Mouse (Mus musculus) myocyte (in vitro differentiated cells): Measurements from ENCODE around the gene Ftl1-ps1. TPM values are rescaled to one million over a fixed set of nuclear protein-coding genes. Genes with fewer than 3 reads are reported as not detected.
A peak's percentile ranks its signal among the peaks of the same experiment; 100 is the strongest.

Experiments
- H3K27me3 ChIP-seq: one replicate; pipeline ENCODE4 v1.6.1; 2011; ENCODE audit not compliant: control insufficient read depth, insufficient read depth, insufficient read length
- H3K36me3 ChIP-seq: one replicate; pipeline ENCODE4 v1.6.1; 2011; ENCODE audit not compliant: control insufficient read depth, insufficient read depth
- H3K4me2 ChIP-seq: one replicate; pipeline ENCODE4 v1.6.1; 2011; ENCODE audit warnings: low read depth, control low read depth
- H3K4me3 ChIP-seq: one replicate; pipeline ENCODE4 v1.5.1; 2011; ENCODE audit warnings: mild to moderate bottlenecking, control low read depth, moderate library complexity
- H3K79me2 ChIP-seq: one replicate; pipeline ENCODE4 v1.6.1; 2011; ENCODE audit not compliant: control insufficient read depth, insufficient read depth
- H3ac ChIP-seq: one replicate; pipeline ENCODE4 v1.6.1; 2011; ENCODE audit not compliant: control insufficient read depth, insufficient read length
- CEBPB ChIP-seq: IDR thresholded peaks from 2 replicates; pipeline ENCODE4 v1.6.1; 2011; ENCODE audit warnings: mild to moderate bottlenecking, moderate library complexity; ENCODE audit not compliant: poor library complexity, insufficient read depth, severe bottlenecking
- E2F4 ChIP-seq: IDR thresholded peaks from one replicate; pipeline ENCODE4 v1.6.1; 2011; ENCODE audit warnings: mild to moderate bottlenecking, control low read depth, moderate library complexity; ENCODE audit not compliant: insufficient read depth
- MAX ChIP-seq: IDR thresholded peaks from one replicate; pipeline ENCODE4 v1.6.1; 2011; ENCODE audit warnings: low read depth, mild to moderate bottlenecking, control low read depth
- MYOD1 ChIP-seq, 3 experiments: IDR thresholded peaks; one replicate each; pipeline ENCODE4 v1.6.1; 2011; ENCODE audit warnings: control low read depth in 2 of 3, low read depth in 2 of 3, mild to moderate bottlenecking in 2 of 3, moderate library complexity in 1 of 3; ENCODE audit not compliant: insufficient read length in 2 of 3, control insufficient read depth in 1 of 3
- MYOG ChIP-seq, 3 experiments: IDR thresholded peaks; one replicate each; pipeline ENCODE4 v1.6.1; 2011; ENCODE audit warnings: control low read depth in 2 of 3, low read depth in 2 of 3, mild to moderate bottlenecking in 2 of 3; ENCODE audit not compliant: insufficient read length in 2 of 3, control insufficient read depth in 1 of 3, insufficient read depth in 1 of 3
- POLR2A ChIP-seq: IDR thresholded peaks from one replicate; pipeline ENCODE4 v1.6.1; 2011; ENCODE audit warnings: low read depth, mild to moderate bottlenecking, control low read depth, moderate library complexity; ENCODE audit not compliant: insufficient read length
- POLR2AphosphoS2 ChIP-seq: IDR thresholded peaks from one replicate; pipeline ENCODE4 v1.6.1; 2011; ENCODE audit warnings: low read depth, control low read depth; ENCODE audit not compliant: insufficient read length
- REST ChIP-seq: IDR thresholded peaks from one replicate; pipeline ENCODE4 v1.6.1; 2011; ENCODE audit warnings: mild to moderate bottlenecking, control low read depth, moderate library complexity; ENCODE audit not compliant: insufficient read depth, insufficient read length
- SRF ChIP-seq: IDR thresholded peaks from one replicate; pipeline ENCODE4 v1.6.1; 2011; ENCODE audit warnings: low read depth; ENCODE audit not compliant: control insufficient read depth, insufficient read length
- TCF12 ChIP-seq: IDR thresholded peaks from one replicate; pipeline ENCODE4 v1.6.1; 2011; ENCODE audit warnings: mild to moderate bottlenecking, control low read depth; ENCODE audit not compliant: poor library complexity, insufficient read depth, severe bottlenecking
- TCF3 ChIP-seq: IDR thresholded peaks from one replicate; pipeline ENCODE4 v1.6.1; 2011; ENCODE audit warnings: low read depth, control low read depth; ENCODE audit not compliant: insufficient read length
- USF1 ChIP-seq: IDR thresholded peaks from one replicate; pipeline ENCODE4 v1.6.1; 2011; ENCODE audit warnings: low read depth, mild to moderate bottlenecking, control low read depth, moderate library complexity
- polyA plus RNA-seq: library from polyadenylated mRNA; unstranded; fragments of >200 nt; fragmentation: generic; extraction: Trizol; gene quantifications from one replicate; pipeline ENCODE4 v1.2.1, GENCODE M21; 2012; ENCODE audit warnings: missing spikeins

The Ftl1-ps1 gene
- polyA plus RNA-seq: 99.2 TPM

GRCm38 (mm10) chr13:74399298-74399839 is at the start of gene Ftl1-ps1:
Ftl1-ps1 (plus strand) TSS chr13:74399694.
- H3K27me3 ChIP-seq: no peaks in the 10 kb centered on the region
- H3K4me2 ChIP-seq: no peak within 1 kb of the TSS
- H3ac ChIP-seq: no peak within 1 kb of the TSS
- TF ChIP-seq SRF (no peak), E2F4 (no peak), USF1 (no peak), MYOD1 (IDR thresholded peaks at IDR 0.05; ENCODE audit: control insufficient read depth in 1 of 3, insufficient read length in 2 of 3, low read depth in 2 of 3) (no peak)
- H3K4me3 ChIP-seq: no peak within 1 kb of the TSS
- no peaks in the 10 kb centered on the region for H3K79me2 ChIP-seq
- H3K36me3 ChIP-seq: no peaks in the 10 kb centered on the region

GRCm38 (mm10) chr13:74350435-74350906 is 49.0 kb upstream of the Ftl1-ps1 start:
- peak overlapping the region; percentile 97 for H3K4me3 ChIP-seq
- no peak for TF ChIP-seq TCF3
- TF ChIP-seq POLR2A: no peak
- TF ChIP-seq MYOG (IDR thresholded peaks at IDR 0.05; ENCODE audit: control insufficient read depth in 1 of 3, insufficient read depth in 1 of 3, insufficient read length in 2 of 3, low read depth in 2 of 3): no peak
- TF ChIP-seq POLR2AphosphoS2: no peak
- no peak for TF ChIP-seq CEBPB
- no peak for TF ChIP-seq MYOD1 (IDR thresholded peaks at IDR 0.05; ENCODE audit: control insufficient read depth in 1 of 3, insufficient read length in 2 of 3, low read depth in 2 of 3)
- no peak for TF ChIP-seq USF1
- TF ChIP-seq TCF12: no peak
- TF ChIP-seq E2F4: no peak
- H3K79me2 ChIP-seq: peaks cover 79% of the 10 kb centered on the region
- H3K36me3 ChIP-seq: peaks cover 17% of the 10 kb centered on the region
- H3ac ChIP-seq: peak overlapping the region; percentile 41
- H3K27me3 ChIP-seq: no peaks in the 10 kb centered on the region
- peak overlapping the region; percentile 69 for H3K4me2 ChIP-seq

GRCm38 (mm10) chr13:74356491-74356890 is 43.0 kb upstream of the Ftl1-ps1 start:
- Histone ChIP-seq H3ac (no peak overlapping the region), H3K4me2 (no peak overlapping the region), H3K4me3 (no peak overlapping the region), H3K36me3 (peaks cover 39% of the 10 kb centered on the region), H3K27me3 (no peaks in the 10 kb centered on the region), H3K79me2 (peaks cover 30% of the 10 kb centered on the region)
- no peak for TF ChIP-seq MYOD1 (IDR thresholded peaks at IDR 0.05; ENCODE audit: control insufficient read depth in 1 of 3, insufficient read length in 2 of 3, low read depth in 2 of 3)
- TF ChIP-seq REST: no peak

- peaks cover 17% of the 10 kb centered on the region for H3K36me3 ChIP-seq
- H3ac ChIP-seq: no peak overlapping the region
- TF ChIP-seq E2F4 (no peak), MYOG (IDR thresholded peaks at IDR 0.05; ENCODE audit: control insufficient read depth in 1 of 3, insufficient read depth in 1 of 3, insufficient read length in 2 of 3, low read depth in 2 of 3) (no peak), TCF12 (no peak), MYOD1 (IDR thresholded peaks at IDR 0.05; ENCODE audit: control insufficient read depth in 1 of 3, insufficient read length in 2 of 3, low read depth in 2 of 3) (no peak), POLR2AphosphoS2 (no peak), USF1 (no peak)
- no peaks in the 10 kb centered on the region for H3K27me3 ChIP-seq
- H3K79me2 ChIP-seq: no peaks in the 10 kb centered on the region
- H3K4me3 ChIP-seq: no peak overlapping the region
- no peak overlapping the region for H3K4me2 ChIP-seq
These were observed 37.3 kb upstream of the Ftl1-ps1 start for GRCm38 (mm10) chr13:74362218-74362617.

- H3K4me2 ChIP-seq: peak overlapping the region; percentile 86
These were observed 36.2 kb upstream of the Ftl1-ps1 start for GRCm38 (mm10) chr13:74363176-74363858.

More at GRCm38 (mm10) chr13:74363176-74363858, 36.2 kb upstream of the Ftl1-ps1 start:
- H3K36me3 ChIP-seq: peaks cover 13% of the 10 kb centered on the region
- H3K4me3 ChIP-seq: peak overlapping the region; percentile 12
- H3ac ChIP-seq: no peak overlapping the region
- TF ChIP-seq E2F4 (no peak), USF1 (no peak), POLR2A (peak; percentile 16), MAX (no peak), MYOD1 (IDR thresholded peaks at IDR 0.05; ENCODE audit: control insufficient read depth in 1 of 3, insufficient read length in 2 of 3, low read depth in 2 of 3) (no peak), CEBPB (no peak), MYOG (IDR thresholded peaks at IDR 0.05; ENCODE audit: control insufficient read depth in 1 of 3, insufficient read depth in 1 of 3, insufficient read length in 2 of 3, low read depth in 2 of 3) (no peak), POLR2AphosphoS2 (peak; percentile 73), SRF (no peak), TCF3 (no peak), TCF12 (no peak), REST (no peak)
- H3K27me3 ChIP-seq: no peaks in the 10 kb centered on the region
- H3K79me2 ChIP-seq: no peaks in the 10 kb centered on the region
